Mouse (Mus musculus): Measurements from ENCODE around the gene Hpgd. TPM values are rescaled to one million over a fixed set of nuclear protein-coding genes. Genes with fewer than 3 reads are reported as not detected.

The Hpgd gene
- polyA plus RNA-seq (2012; rRNA removed), result 8.8 and 11.4 TPM in 2 replicates

GRCm38 (mm10) chr8:56294373-56294877, at the start of gene Hpgd:
TSS of gene Hpgd (plus strand) at chr8:56294585.

